ENCODE assay signal across 8 mouse cellular contexts in the genomic region with DNA sequence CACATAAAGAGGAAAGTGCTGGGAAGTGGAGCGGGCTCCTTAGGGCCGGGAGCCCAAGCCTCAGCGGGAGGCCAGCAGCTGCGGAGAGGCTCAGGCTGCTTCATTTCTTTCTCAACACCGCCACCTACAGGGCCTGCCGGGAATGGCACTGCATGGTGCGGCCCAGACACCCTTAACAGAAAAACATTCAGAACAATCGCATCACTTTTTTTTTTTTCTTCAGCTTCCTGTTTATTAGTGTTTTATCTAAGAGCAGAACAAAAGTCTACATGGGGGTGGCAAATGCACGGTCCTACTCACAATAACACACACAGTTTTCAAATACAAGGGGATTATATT.
A peak's percentile ranks its signal among the peaks of the same experiment; 100 is the strongest.
DNase-seq lines count a peak whose midpoint lies in the region; ATAC-seq and TF ChIP-seq lines count a peak whose summit lies in the region.

No protein-coding gene starts in this region.

- H3K79me2 ChIP-seq in heart, adult 2 months (replicated peaks; ENCODE audit: control insufficient read depth, insufficient read depth, low read length) = no peaks in the 10 kb centered on the region

- H3K4me1 ChIP-seq in embryonic facial prominence, embryonic 12.5 days = peaks cover 29% of the 10 kb centered on the region
- H3K4me1 ChIP-seq in heart, adult 2 months (ENCODE audit: control insufficient read depth, insufficient read depth, low read length) = peaks cover 11% of the 10 kb centered on the region
- peaks cover 28% of the 10 kb centered on the region for H3K4me1 ChIP-seq in limb, embryonic 12.5 days (replicated peaks)
- H3K4me1 ChIP-seq in midbrain, embryonic 16.5 days (ENCODE audit: control insufficient read depth, insufficient read depth, low read length) = no peaks in the 10 kb centered on the region
- H3K4me1 ChIP-seq in spleen, adult 2 months (ENCODE audit: control insufficient read depth, insufficient read depth, insufficient read length) = peaks cover 12% of the 10 kb centered on the region; the same call in 1 of the 2 replicates

- no peak overlapping the region for H3K4me3 ChIP-seq in embryonic facial prominence, embryonic 12.5 days
- H3K4me3 ChIP-seq in heart, adult 2 months = no peak overlapping the region
- H3K4me3 ChIP-seq in limb, embryonic 12.5 days (replicated peaks) = no peak overlapping the region
- no peak overlapping the region for H3K4me3 ChIP-seq in midbrain, embryonic 16.5 days (ENCODE audit: low read depth, low read length)
- no peak overlapping the region for H3K4me3 ChIP-seq in spleen, adult 2 months (ENCODE audit: extremely low read depth, insufficient read depth, insufficient read length)

- DNase-seq in 3134 (ENCODE audit: extremely low read depth, insufficient read length, low spot score) = peak; percentile 77
- peak; percentile 92 for DNase-seq in adrenal gland, postnatal 25 days
- DNase-seq in heart, adult 2 months = peak; percentile 91 to 97
- peak; percentile 86 to 95 for DNase-seq in kidney, adult 8-10 months
- peak; percentile 61 to 89 for DNase-seq in spleen, adult 2 months (ENCODE audit: low read depth in 1 of 2, low spot score in 2 of 2)

- TF ChIP-seq EP300 in heart, adult 2 months (IDR thresholded peaks at IDR 0.05; ENCODE audit: insufficient read depth, low read depth, low read length) = peak; percentile 94

- H3K27ac ChIP-seq in embryonic facial prominence, embryonic 12.5 days = no peak overlapping the region
- H3K27ac ChIP-seq in heart, adult 2 months = no peak overlapping the region
- H3K27ac ChIP-seq in limb, embryonic 12.5 days = no peak overlapping the region
- H3K27ac ChIP-seq in midbrain, embryonic 16.5 days (ENCODE audit: low read length) = no peak overlapping the region
- no peak overlapping the region for H3K27ac ChIP-seq in spleen, adult 2 months (ENCODE audit: insufficient read depth, low read length)

- H3K36me3 ChIP-seq in embryonic facial prominence, embryonic 12.5 days = no peaks in the 10 kb centered on the region
- no peaks in the 10 kb centered on the region; the same call in 1 of the 2 replicates for H3K36me3 ChIP-seq in heart, adult 2 months (ENCODE audit: control insufficient read depth, insufficient read depth, low read length)
- H3K36me3 ChIP-seq in limb, embryonic 12.5 days = no peaks in the 10 kb centered on the region
- H3K36me3 ChIP-seq in midbrain, embryonic 16.5 days (ENCODE audit: control insufficient read depth, insufficient read depth, low read length) = no peaks in the 10 kb centered on the region
- no peaks in the 10 kb centered on the region for H3K36me3 ChIP-seq in spleen, adult 2 months (ENCODE audit: control insufficient read depth, insufficient read depth, low read length)

- TF ChIP-seq POLR2A in heart, adult 2 months (IDR thresholded peaks at IDR 0.05; ENCODE audit: insufficient read depth, low read depth, low read length) = no peak
- TF ChIP-seq POLR2A in spleen, adult 2 months (IDR thresholded peaks at IDR 0.05; ENCODE audit: low read depth, low read length) = no peak

- intact Hi-C loops in heart, adult 2 months (cut with DNase I) = loop anchor here (1.0 to 5.0 kb wide), 5 partner anchors 149 to 317 kb away; no protein-coding TSS in a partner anchor

- no peaks in the 10 kb centered on the region; the same call in 1 of the 2 replicates for H3K27me3 ChIP-seq in embryonic facial prominence, embryonic 12.5 days
- H3K27me3 ChIP-seq in heart, adult 2 months (ENCODE audit: control insufficient read depth, insufficient read depth, low read length) = no peaks in the 10 kb centered on the region
- no peaks in the 10 kb centered on the region for H3K27me3 ChIP-seq in limb, embryonic 12.5 days
- peaks cover 15% of the 10 kb centered on the region for H3K27me3 ChIP-seq in midbrain, embryonic 16.5 days (ENCODE audit: control insufficient read depth, insufficient read depth, low read depth, low read length)
- H3K27me3 ChIP-seq in spleen, adult 2 months (ENCODE audit: control insufficient read depth, insufficient read depth, low read length) = no peaks in the 10 kb centered on the region

- no peaks in the 10 kb centered on the region for H3K9me3 ChIP-seq in embryonic facial prominence, embryonic 12.5 days
- no peaks in the 10 kb centered on the region for H3K9me3 ChIP-seq in limb, embryonic 12.5 days
- no peaks in the 10 kb centered on the region for H3K9me3 ChIP-seq in midbrain, embryonic 16.5 days (replicated peaks; ENCODE audit: control insufficient read depth, low read length, poor library complexity, severe bottlenecking)

- no peak overlapping the region for H3K4me2 ChIP-seq in embryonic facial prominence, embryonic 12.5 days (replicated peaks)
- no peak overlapping the region for H3K4me2 ChIP-seq in limb, embryonic 12.5 days
- H3K4me2 ChIP-seq in midbrain, embryonic 16.5 days (ENCODE audit: low read length) = no peak overlapping the region

- peak; percentile 71 for ATAC-seq in embryonic facial prominence, embryonic 12.5 days (ENCODE audit: insufficient number of reproducible peaks, insufficient read depth, low FRiP score, low TSS enrichment)
- peak; percentile 54; the same call in 1 of the 2 replicates for ATAC-seq in limb, embryonic 12.5 days (ENCODE audit: insufficient number of reproducible peaks, insufficient read depth, low FRiP score, low TSS enrichment, low read depth)
- peak; percentile 86 for ATAC-seq in midbrain, embryonic 16.5 days

- no peak; the same call in 1 of the 2 replicates for TF ChIP-seq CTCF in heart, adult 2 months (IDR thresholded peaks at IDR 0.05)
- TF ChIP-seq CTCF in spleen, adult 2 months (IDR thresholded peaks at IDR 0.05; ENCODE audit: extremely low read depth, insufficient read depth, insufficient read length, insufficient replicate concordance) = peak; percentile 98

- no peak overlapping the region for H3K9ac ChIP-seq in embryonic facial prominence, embryonic 12.5 days
- H3K9ac ChIP-seq in heart, adult 2 months (ENCODE audit: low read depth, low read length) = no peak overlapping the region
- no peak overlapping the region for H3K9ac ChIP-seq in limb, embryonic 12.5 days (replicated peaks)
- H3K9ac ChIP-seq in midbrain, embryonic 16.5 days (ENCODE audit: low read depth, low read length) = no peak overlapping the region

- WGBS in embryonic facial prominence, embryonic 12.5 days = 4% methylated on average over 9 of the region's 9 CpGs
- WGBS in heart, adult 2 months = 2% methylated on average over 9 of the region's 9 CpGs
- 4% methylated on average over 9 of the region's 9 CpGs for whole genome bisulfite sequencing in limb, embryonic 12.5 days
- 5% methylated on average over 9 of the region's 9 CpGs for WGBS in midbrain, embryonic 16.5 days
- WGBS in spleen, adult 2 months = 3% methylated on average over 9 of the region's 9 CpGs
